Mouse (Mus musculus) heart, embryonic 10.5 days (tissue): ENCODE results near the gene Mia2. TPM values are rescaled to one million over a fixed set of nuclear protein-coding genes. Genes with fewer than 3 reads are reported as not detected.
A peak's percentile ranks its signal among the peaks of the same experiment; 100 is the strongest.

Experiments
- DNase-seq: peaks from one replicate; pipeline ENCODE4 v3.0.0-alpha.2; 2017; ENCODE audit warnings: low spot score
- H3K27ac ChIP-seq: fragments of 300-500 bp; sonication (generic); 2 replicates; pipeline ENCODE4 v1.5.1; 2016; ENCODE audit warnings: mild to moderate bottlenecking
- H3K27me3 ChIP-seq: fragments of 300-500 bp; sonication (generic); 2 replicates; pipeline ENCODE4 v1.6.1; 2016; ENCODE audit warnings: mild to moderate bottlenecking; ENCODE audit not compliant: poor library complexity, insufficient read depth, severe bottlenecking
- H3K36me3 ChIP-seq: fragments of 300-500 bp; sonication (generic); 2 replicates; pipeline ENCODE4 v1.6.1; 2016; ENCODE audit warnings: mild to moderate bottlenecking, moderate library complexity
- H3K4me1 ChIP-seq: fragments of 300-500 bp; sonication (generic); 2 replicates; pipeline ENCODE4 v1.6.1; 2016; ENCODE audit warnings: mild to moderate bottlenecking
- H3K4me3 ChIP-seq: fragments of 300-500 bp; sonication (generic); 2 replicates; pipeline ENCODE4 v1.5.1; 2016; ENCODE audit warnings: mild to moderate bottlenecking, moderate library complexity
- H3K9me3 ChIP-seq: fragments of 300-500 bp; sonication (generic); 2 replicates; pipeline ENCODE4 v1.6.1; 2016; ENCODE audit warnings: mild to moderate bottlenecking, moderate library complexity
- WGBS: fragments of 180-500 bp; shearing (Covaris S2); methylation state at CpG from one replicate; pipeline ENCODE4 v1.1.7; 2016; 5-methylcytosine and 5-hydroxymethylcytosine counted together
- polyA plus RNA-seq: library from polyadenylated mRNA; unstranded; fragments of >200 nt; fragmentation: Nextera tagmentation; extraction: Ambion mirVana; gene quantifications from 2 replicates; pipeline ENCODE4 v1.2.1, GENCODE M21; 2016

Gene Mia2
- polyA plus RNA-seq, 1 experiment from 2014 or later, result 50.8 TPM

GRCm38 (mm10) chr12:59194341-59195003 lies 98.9 kb downstream of the Mia2 start:
- WGBS, result 45% methylated on average over 9 of the region's 9 CpGs
- Histone ChIP-seq H3K36me3 (peaks cover 25% of the 10 kb centered on the region), H3K4me1 (peaks cover 7% of the 10 kb centered on the region), H3K4me3 (no peak overlapping the region), H3K27ac (no peak overlapping the region; the same call in 1 of the 2 replicates), H3K9me3 (no peaks in the 10 kb centered on the region), H3K27me3 (no peaks in the 10 kb centered on the region)
- DNase-seq, result no peak

GRCm38 (mm10) chr12:59195065-59195464 lies 99.5 kb downstream of the Mia2 start:
- Histone ChIP-seq H3K4me3 (no peak overlapping the region), H3K9me3 (no peaks in the 10 kb centered on the region), H3K4me1 (peaks cover 7% of the 10 kb centered on the region), H3K36me3 (peaks cover 25% of the 10 kb centered on the region), H3K27me3 (no peaks in the 10 kb centered on the region), H3K27ac (no peak overlapping the region)
- WGBS, result 77% methylated on average over 4 of the region's 4 CpGs
- no peak for DNase-seq

GRCm38 (mm10) chr12:59195941-59196340 lies 100.3 kb downstream of the Mia2 start:
- no peak overlapping the region for H3K27ac ChIP-seq
- DNase-seq, result no peak
- peaks cover 7% of the 10 kb centered on the region for H3K4me1 ChIP-seq
- no peaks in the 10 kb centered on the region for H3K9me3 ChIP-seq
- 90% methylated on average over 4 of the region's 4 CpGs for WGBS
- peaks cover 27% of the 10 kb centered on the region for H3K36me3 ChIP-seq
- no peak overlapping the region for H3K4me3 ChIP-seq
- no peaks in the 10 kb centered on the region for H3K27me3 ChIP-seq

GRCm38 (mm10) chr12:59198750-59199149 lies 103.2 kb downstream of the Mia2 start:
- Histone ChIP-seq H3K36me3 (peaks cover 26% of the 10 kb centered on the region), H3K27me3 (no peaks in the 10 kb centered on the region)
- WGBS, result 64% methylated on average over 4 of the region's 4 CpGs

GRCm38 (mm10) chr12:59199361-59199760 lies 103.8 kb downstream of the Mia2 start:
- 87% methylated on average over 2 of the region's 2 CpGs for WGBS
- Histone ChIP-seq H3K27ac (no peak overlapping the region), H3K36me3 (peaks cover 30% of the 10 kb centered on the region), H3K4me3 (no peak overlapping the region), H3K27me3 (no peaks in the 10 kb centered on the region), H3K4me1 (peaks cover 5% of the 10 kb centered on the region), H3K9me3 (no peaks in the 10 kb centered on the region)
- no peak for DNase-seq

More at GRCm38 (mm10) chr12:59198750-59199149, 103.2 kb downstream of the Mia2 start:
- DNase-seq, result no peak
- H3K4me3 ChIP-seq, result no peak overlapping the region
- H3K27ac ChIP-seq, result no peak overlapping the region
- H3K4me1 ChIP-seq, result peaks cover 7% of the 10 kb centered on the region
- H3K9me3 ChIP-seq, result no peaks in the 10 kb centered on the region

- Histone ChIP-seq H3K9me3 (no peaks in the 10 kb centered on the region), H3K27me3 (no peaks in the 10 kb centered on the region), H3K4me3 (no peak overlapping the region), H3K4me1 (no peaks in the 10 kb centered on the region), H3K27ac (no peak overlapping the region), H3K36me3 (peaks cover 19% of the 10 kb centered on the region; the same call in 1 of the 2 replicates)
- WGBS, result 94% methylated on average over 6 of the region's 6 CpGs
- DNase-seq, result no peak
Observed at GRCm38 (mm10) chr12:59205571-59205970, 110.0 kb downstream of the Mia2 start.

GRCm38 (mm10) chr12:59206208-59206999 lies 110.8 kb downstream of the Mia2 start:
- DNase-seq, result no peak
- no peak overlapping the region for H3K4me3 ChIP-seq
- H3K27me3 ChIP-seq, result no peaks in the 10 kb centered on the region
- no peaks in the 10 kb centered on the region for H3K9me3 ChIP-seq
- H3K36me3 ChIP-seq, result peaks cover 18% of the 10 kb centered on the region; the same call in 1 of the 2 replicates
- WGBS, result 85% methylated on average over 4 of the region's 4 CpGs
- H3K4me1 ChIP-seq, result no peaks in the 10 kb centered on the region
- H3K27ac ChIP-seq, result no peak overlapping the region

- no peak for DNase-seq
- Histone ChIP-seq H3K4me3 (no peak overlapping the region), H3K27me3 (no peaks in the 10 kb centered on the region), H3K4me1 (no peaks in the 10 kb centered on the region), H3K9me3 (no peaks in the 10 kb centered on the region), H3K27ac (no peak overlapping the region), H3K36me3 (peaks cover 24% of the 10 kb centered on the region)
- WGBS, result 80% methylated on average over 3 of the region's 3 CpGs
Observed at GRCm38 (mm10) chr12:59207000-59207390, 111.4 kb downstream of the Mia2 start.

GRCm38 (mm10) chr12:59207814-59208213 lies 112.2 kb downstream of the Mia2 start:
- Histone ChIP-seq H3K4me3 (no peak overlapping the region), H3K4me1 (no peaks in the 10 kb centered on the region), H3K27ac (no peak overlapping the region), H3K36me3 (peaks cover 22% of the 10 kb centered on the region), H3K9me3 (no peaks in the 10 kb centered on the region), H3K27me3 (no peaks in the 10 kb centered on the region)
- no peak for DNase-seq
- WGBS, result 46% methylated on average over 1 of the region's 1 CpGs

- no peak for DNase-seq
- no peaks in the 10 kb centered on the region for H3K9me3 ChIP-seq
- peaks cover 14% of the 10 kb centered on the region for H3K4me1 ChIP-seq
- H3K27me3 ChIP-seq, result no peaks in the 10 kb centered on the region
- no peak overlapping the region for H3K27ac ChIP-seq
- no peak overlapping the region for H3K4me3 ChIP-seq
- H3K36me3 ChIP-seq, result peaks cover 11% of the 10 kb centered on the region
- WGBS, result 92% methylated on average over 4 of the region's 4 CpGs
Observed at GRCm38 (mm10) chr12:59216176-59216575, 120.6 kb downstream of the Mia2 start.

GRCm38 (mm10) chr12:59216676-59217266 lies 121.2 kb downstream of the Mia2 start:
- no peak for DNase-seq
- no peaks in the 10 kb centered on the region for H3K9me3 ChIP-seq
- no peaks in the 10 kb centered on the region for H3K27me3 ChIP-seq
- H3K4me3 ChIP-seq, result no peak overlapping the region
- H3K36me3 ChIP-seq, result peaks cover 5% of the 10 kb centered on the region
- 80% methylated on average over 6 of the region's 6 CpGs for WGBS
- H3K4me1 ChIP-seq, result peaks cover 14% of the 10 kb centered on the region
- H3K27ac ChIP-seq, result no peak overlapping the region

GRCm38 (mm10) chr12:59217331-59217730 lies 121.7 kb downstream of the Mia2 start:
- no peaks in the 10 kb centered on the region for H3K27me3 ChIP-seq
- 81% methylated on average over 3 of the region's 3 CpGs for WGBS
- H3K36me3 ChIP-seq, result no peaks in the 10 kb centered on the region
- H3K4me3 ChIP-seq, result 0 out of 2 replicates have a peak overlapping the region, but pooled peaks have one; percentile 97
- no peak for DNase-seq
- no peaks in the 10 kb centered on the region for H3K9me3 ChIP-seq
- H3K27ac ChIP-seq, result no peak overlapping the region
- H3K4me1 ChIP-seq, result peaks cover 14% of the 10 kb centered on the region
